Mouse (Mus musculus): Measurements from ENCODE around the gene Shmt2. TPM values are rescaled to one million over a fixed set of nuclear protein-coding genes. Genes with fewer than 3 reads are reported as not detected.

The Shmt2 gene
- polyA plus RNA-seq, 1 experiment = 171 TPM

DNA sequence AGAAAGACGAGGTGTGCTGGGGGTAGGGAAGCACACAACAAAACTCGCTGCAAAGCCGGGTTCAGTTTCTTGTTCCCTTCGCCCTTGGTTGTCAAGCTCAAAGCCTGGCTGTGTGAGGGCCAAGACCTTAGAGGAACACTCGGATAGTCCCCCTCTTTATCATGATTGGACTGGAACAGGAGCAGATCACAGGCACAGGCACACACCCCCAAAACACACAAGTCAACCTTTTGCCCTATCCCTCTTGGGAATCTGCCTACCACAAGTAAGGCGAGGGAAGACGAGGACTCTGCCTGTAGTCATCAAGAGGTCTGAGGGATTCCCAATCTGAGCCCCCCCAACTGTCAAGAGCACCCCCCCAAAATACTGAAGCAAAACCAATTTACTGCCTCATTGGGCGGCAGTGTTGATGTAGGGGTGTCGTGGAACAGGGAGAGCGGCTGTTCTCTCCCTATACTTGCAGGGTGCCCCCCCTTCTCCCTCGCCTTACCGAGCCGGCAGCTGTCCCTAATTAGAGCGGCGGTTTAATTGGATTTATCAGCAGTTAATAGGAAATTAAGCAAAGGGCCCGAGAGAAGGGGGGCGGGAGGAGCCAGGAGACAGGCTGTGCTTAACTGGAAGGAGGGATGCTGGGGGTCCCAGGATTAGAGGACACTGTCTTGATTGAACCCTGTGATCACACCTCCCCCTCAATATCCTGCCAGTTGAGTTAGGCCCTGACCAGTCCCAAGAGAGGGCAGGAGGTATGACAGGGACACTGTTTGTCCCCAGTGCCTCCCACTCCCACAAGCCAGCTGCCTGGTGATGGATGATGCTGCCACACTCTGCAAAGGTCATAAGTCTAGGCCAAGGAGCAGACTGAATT lies 12.2 kb downstream of the Shmt2 start:
- peaks cover 5% of the 10 kb centered on the region; the same call in 1 of the 2 replicates for H3K27me3 ChIP-seq (ENCODE audit: control insufficient read depth, insufficient read depth, low read length)

DNA sequence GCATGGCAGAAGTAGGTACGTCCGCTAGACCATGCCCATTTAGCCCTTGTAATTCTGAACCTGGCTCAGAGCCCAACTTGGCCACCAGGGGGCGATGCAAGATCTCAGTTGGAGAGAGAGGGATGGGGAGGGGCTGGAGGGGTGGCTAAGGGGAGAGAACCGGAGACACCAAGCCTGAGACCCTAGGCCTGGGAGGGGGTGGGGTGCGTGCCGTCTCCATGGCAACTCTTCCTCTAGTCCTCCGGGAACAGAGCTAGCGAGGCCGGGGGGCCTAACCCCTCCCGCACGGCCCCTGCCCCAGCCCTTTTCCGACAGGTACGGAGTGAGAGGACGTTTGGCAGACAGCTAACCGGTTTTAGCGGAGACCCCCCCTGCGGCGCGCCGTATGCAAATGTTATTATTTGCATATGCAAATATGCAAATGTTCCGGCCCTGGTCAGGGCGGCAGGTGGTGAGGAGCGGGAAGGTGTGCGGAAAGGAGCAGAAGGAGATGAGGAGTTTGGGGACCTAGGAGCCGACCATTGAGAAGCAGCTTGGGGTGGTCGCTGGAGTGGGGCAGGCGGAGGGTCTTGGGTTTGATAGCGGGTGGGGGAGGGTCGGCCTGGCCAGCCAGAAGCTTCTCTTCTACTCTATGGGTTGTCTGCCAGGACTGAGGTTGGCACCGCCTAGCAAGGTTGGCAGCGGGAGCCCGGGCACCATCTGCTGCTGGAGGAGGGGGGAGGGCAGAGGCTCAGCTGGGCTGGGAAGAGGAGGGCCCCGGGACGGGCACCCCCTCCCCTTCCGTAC lies 13.0 kb downstream of the Shmt2 start:
- peaks cover 5% of the 10 kb centered on the region; the same call in 1 of the 2 replicates for H3K27me3 ChIP-seq (ENCODE audit: control insufficient read depth, insufficient read depth, low read length)
- no peaks in the 10 kb centered on the region for H3K36me3 ChIP-seq (ENCODE audit: control insufficient read depth, insufficient read depth, low read length)
- DNase-seq = peak; percentile 90
- no peak overlapping the region for H3K27ac ChIP-seq (ENCODE audit: control insufficient read depth, insufficient read depth, low read length)
- TF ChIP-seq CTCF (IDR thresholded peaks at IDR 0.05; ENCODE audit: borderline replicate concordance, control insufficient read depth, extremely low read depth, insufficient read depth, low read length, poor library complexity) (peak; percentile 82; the same call in 1 of the 2 replicates), POLR2A (IDR thresholded peaks at IDR 0.05; ENCODE audit: control insufficient read depth, extremely low read depth, insufficient read depth, low read length, poor library complexity) (no peak)
- peaks cover 38% of the 10 kb centered on the region for H3K4me1 ChIP-seq (replicated peaks; ENCODE audit: control insufficient read depth, insufficient read depth, low read length)
- 3% methylated on average over 35 of the region's 35 CpGs for WGBS
- no peak overlapping the region for H3K4me3 ChIP-seq (ENCODE audit: control insufficient read depth, insufficient read depth, low read length)

More for the DNA sequence above, 12.2 kb downstream of the Shmt2 start:
- TF ChIP-seq CTCF (IDR thresholded peaks at IDR 0.05; ENCODE audit: borderline replicate concordance, control insufficient read depth, extremely low read depth, insufficient read depth, low read length, poor library complexity) (no peak), POLR2A (IDR thresholded peaks at IDR 0.05; ENCODE audit: control insufficient read depth, extremely low read depth, insufficient read depth, low read length, poor library complexity) (no peak)
- no peak overlapping the region for H3K4me3 ChIP-seq (ENCODE audit: control insufficient read depth, insufficient read depth, low read length)
- no peak for DNase-seq
- H3K4me1 ChIP-seq (replicated peaks; ENCODE audit: control insufficient read depth, insufficient read depth, low read length) = peaks cover 38% of the 10 kb centered on the region
- no peak overlapping the region for H3K27ac ChIP-seq (ENCODE audit: control insufficient read depth, insufficient read depth, low read length)
- H3K36me3 ChIP-seq (ENCODE audit: control insufficient read depth, insufficient read depth, low read length) = no peaks in the 10 kb centered on the region
- WGBS = 59% methylated on average over 17 of the region's 17 CpGs

DNA sequence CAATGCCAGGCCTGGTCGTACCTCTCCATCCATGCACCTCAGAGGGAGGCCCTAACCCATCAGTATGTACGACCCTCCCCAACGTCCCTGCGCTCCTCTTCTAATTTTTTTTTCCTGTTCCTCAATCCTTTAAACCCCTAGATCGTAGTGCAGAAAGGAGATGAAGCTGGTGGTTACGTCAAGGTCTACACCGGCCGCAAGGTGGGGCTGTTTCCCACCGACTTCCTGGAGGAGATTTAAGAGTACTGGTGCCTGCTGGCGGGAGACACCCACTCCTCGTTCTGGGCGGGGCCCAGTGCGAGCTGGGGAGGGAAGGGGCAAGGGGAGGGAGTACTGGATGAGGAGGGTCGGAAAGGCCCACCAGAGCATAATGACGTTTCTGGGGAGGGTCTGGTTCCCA lies 14.0 kb downstream of the Shmt2 start:
- peaks cover 1% of the 10 kb centered on the region; the same call in 1 of the 2 replicates for H3K27me3 ChIP-seq (ENCODE audit: control insufficient read depth, insufficient read depth, low read length)
- TF ChIP-seq POLR2A (IDR thresholded peaks at IDR 0.05; ENCODE audit: control insufficient read depth, extremely low read depth, insufficient read depth, low read length, poor library complexity) (no peak), CTCF (IDR thresholded peaks at IDR 0.05; ENCODE audit: borderline replicate concordance, control insufficient read depth, extremely low read depth, insufficient read depth, low read length, poor library complexity) (peak; percentile 88)
- no peak overlapping the region for H3K4me3 ChIP-seq (ENCODE audit: control insufficient read depth, insufficient read depth, low read length)
- 6% methylated on average over 15 of the region's 15 CpGs for WGBS
- H3K4me1 ChIP-seq (replicated peaks; ENCODE audit: control insufficient read depth, insufficient read depth, low read length) = peaks cover 31% of the 10 kb centered on the region
- no peak overlapping the region for H3K27ac ChIP-seq (ENCODE audit: control insufficient read depth, insufficient read depth, low read length)
- H3K36me3 ChIP-seq (ENCODE audit: control insufficient read depth, insufficient read depth, low read length) = no peaks in the 10 kb centered on the region
- DNase-seq = peak; percentile 87

DNA sequence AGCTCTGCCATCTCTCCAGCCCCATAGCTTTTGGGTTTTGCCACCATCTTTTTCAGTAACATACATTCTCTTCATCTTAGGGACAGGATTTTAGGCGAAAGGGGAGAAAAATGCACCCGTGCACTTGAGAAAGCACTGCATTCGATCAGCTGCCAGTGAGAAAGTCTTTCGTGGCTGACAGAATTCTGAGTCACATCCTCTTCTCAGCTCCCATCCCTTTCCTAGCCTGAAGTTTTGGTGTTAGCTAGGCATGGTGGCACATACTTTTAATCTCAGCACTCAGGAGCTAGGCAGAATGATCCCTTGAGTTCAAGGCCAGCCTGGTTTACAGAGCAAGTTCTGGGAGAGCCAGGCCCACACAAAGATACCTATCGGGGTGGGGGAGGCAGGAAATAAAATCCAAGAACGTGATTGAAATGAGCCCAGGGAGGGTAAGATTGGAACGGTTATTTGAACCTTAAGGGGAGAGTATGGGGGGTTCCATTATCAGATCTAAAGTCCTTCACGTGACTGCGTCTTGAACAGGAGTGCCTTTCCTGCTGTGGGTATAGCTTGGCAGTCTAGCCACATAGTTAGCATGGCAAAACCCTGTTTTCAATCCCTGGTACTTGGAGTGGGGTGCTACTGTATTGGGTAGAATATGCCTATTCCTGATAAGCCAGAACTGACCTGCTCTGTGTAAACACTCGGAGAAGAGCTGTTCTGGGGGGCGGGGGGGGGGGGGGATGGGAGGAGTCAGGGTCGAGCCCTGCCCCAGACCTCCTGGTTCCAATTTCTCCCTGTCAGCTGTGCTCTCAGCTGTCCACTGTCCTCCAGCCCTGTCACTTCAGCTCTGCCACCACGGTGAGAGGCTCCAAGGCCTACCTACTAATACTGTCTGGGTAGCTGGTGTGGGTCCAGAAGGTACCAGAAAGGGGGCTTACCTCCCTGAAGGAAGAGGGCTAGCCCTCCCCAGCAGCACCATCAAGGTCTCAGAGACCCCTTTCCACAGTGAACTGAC lies 21.1 kb downstream of the Shmt2 start, which contains the start of gene Stac3:
TSS of gene Stac3 (plus strand) at position 793 of the 1,000 bp plus-strand sequence.
- no peak for DNase-seq
- H3K4me3 ChIP-seq (ENCODE audit: control insufficient read depth, insufficient read depth, low read length) = no peak within 1 kb of the TSS
- TF ChIP-seq CTCF (IDR thresholded peaks at IDR 0.05; ENCODE audit: borderline replicate concordance, control insufficient read depth, extremely low read depth, insufficient read depth, low read length, poor library complexity) (no peak), POLR2A (IDR thresholded peaks at IDR 0.05; ENCODE audit: control insufficient read depth, extremely low read depth, insufficient read depth, low read length, poor library complexity) (no peak)
- no peaks in the 10 kb centered on the region for H3K4me1 ChIP-seq (replicated peaks; ENCODE audit: control insufficient read depth, insufficient read depth, low read length)
- WGBS = 92% methylated on average over 13 of the region's 13 CpGs
- H3K27me3 ChIP-seq (ENCODE audit: control insufficient read depth, insufficient read depth, low read length) = no peaks in the 10 kb centered on the region
- H3K36me3 ChIP-seq (ENCODE audit: control insufficient read depth, insufficient read depth, low read length) = peaks cover 21% of the 10 kb centered on the region; the same call in 1 of the 2 replicates
- no peak within 1 kb of the TSS for H3K27ac ChIP-seq (ENCODE audit: control insufficient read depth, insufficient read depth, low read length)

DNA sequence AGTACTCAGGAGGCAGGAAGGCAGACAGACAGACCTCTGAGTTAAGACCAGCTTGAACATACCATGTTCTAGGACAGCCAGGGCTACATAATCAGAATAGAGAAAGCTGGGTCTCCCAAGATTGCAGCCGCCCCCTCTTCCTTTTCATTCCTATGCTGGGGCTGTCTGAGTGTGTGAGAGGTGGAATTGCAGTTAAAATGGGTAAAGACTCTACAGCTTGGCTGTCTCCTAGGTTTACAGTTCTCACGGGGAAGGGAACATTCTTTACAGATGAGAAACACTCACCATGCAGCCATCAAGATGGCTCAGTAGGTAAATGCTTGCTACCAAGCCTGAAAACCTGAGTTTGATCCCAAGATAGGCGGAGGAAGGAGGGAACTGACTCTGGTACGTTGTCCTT lies 22.2 kb downstream of the Shmt2 start:
- DNase-seq = no peak
- TF ChIP-seq POLR2A (IDR thresholded peaks at IDR 0.05; ENCODE audit: control insufficient read depth, extremely low read depth, insufficient read depth, low read length, poor library complexity) = no peak
- TF ChIP-seq CTCF (IDR thresholded peaks at IDR 0.05; ENCODE audit: borderline replicate concordance, control insufficient read depth, extremely low read depth, insufficient read depth, low read length, poor library complexity) = no peak
- Histone ChIP-seq H3K27ac (ENCODE audit: control insufficient read depth, insufficient read depth, low read length) (no peak overlapping the region), H3K36me3 (ENCODE audit: control insufficient read depth, insufficient read depth, low read length) (peaks cover 30% of the 10 kb centered on the region), H3K4me1 (replicated peaks; ENCODE audit: control insufficient read depth, insufficient read depth, low read length) (no peaks in the 10 kb centered on the region), H3K27me3 (ENCODE audit: control insufficient read depth, insufficient read depth, low read length) (no peaks in the 10 kb centered on the region), H3K4me3 (ENCODE audit: control insufficient read depth, insufficient read depth, low read length) (no peak overlapping the region)
- WGBS = 93% methylated on average over 4 of the region's 4 CpGs
